Mouse (Mus musculus) kidney, postnatal 10 days (tissue): ENCODE measurements at regions not wholly inside any gene's neighbourhood (a gene's known extent, or its start where the extent isn't known, plus 50 kb on each side); places are given as distances from the start of the nearest gene placed in this dataset.
A peak's percentile ranks its signal among the peaks of the same experiment; 100 is the strongest.

Experiments used
- DNase-seq: peaks from one replicate; pipeline ENCODE4 v3.0.0; 2021; ENCODE audit warnings: mixed read lengths

DNA sequence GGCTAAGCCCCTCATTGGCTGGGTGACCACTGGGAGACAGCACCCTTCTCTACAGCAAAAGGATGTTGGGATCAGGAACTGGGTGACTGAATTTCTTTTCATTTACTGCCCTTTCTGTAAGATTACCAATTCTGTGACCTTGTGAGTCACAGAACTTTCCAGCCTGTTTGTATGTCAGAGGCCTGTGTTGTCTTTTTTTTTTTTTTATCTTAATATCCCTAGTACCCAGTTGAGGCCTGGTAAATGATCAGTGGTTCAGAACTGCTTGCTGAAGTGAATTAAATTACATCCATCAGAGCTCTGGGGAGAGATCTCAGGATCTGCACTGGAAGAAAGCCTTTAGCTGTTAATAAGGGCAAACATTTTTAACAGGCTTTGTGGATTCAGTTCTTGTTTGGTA lies 114.8 kb upstream of the Zfp648 start:
- DNase-seq: no peak

DNA sequence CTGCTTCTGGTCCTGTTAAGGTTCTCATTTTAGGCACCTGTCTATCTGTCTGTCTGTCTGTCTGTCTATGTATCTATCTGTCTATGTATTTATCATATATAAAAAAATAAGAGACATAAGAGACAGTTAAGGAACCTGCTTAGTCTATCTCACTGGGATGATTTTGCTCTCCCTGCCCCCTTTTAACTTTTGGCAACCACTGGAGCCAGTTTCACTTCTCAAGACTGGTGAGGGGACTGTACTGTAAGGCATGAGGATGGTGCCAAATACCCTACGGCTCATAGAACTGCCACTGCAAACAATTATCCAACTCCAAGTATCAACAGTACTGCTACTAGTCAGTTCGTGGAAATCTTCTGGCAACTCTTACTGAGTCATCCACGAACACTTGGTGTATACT lies 111.2 kb upstream of the Zfp648 start:
- DNase-seq: no peak

DNA sequence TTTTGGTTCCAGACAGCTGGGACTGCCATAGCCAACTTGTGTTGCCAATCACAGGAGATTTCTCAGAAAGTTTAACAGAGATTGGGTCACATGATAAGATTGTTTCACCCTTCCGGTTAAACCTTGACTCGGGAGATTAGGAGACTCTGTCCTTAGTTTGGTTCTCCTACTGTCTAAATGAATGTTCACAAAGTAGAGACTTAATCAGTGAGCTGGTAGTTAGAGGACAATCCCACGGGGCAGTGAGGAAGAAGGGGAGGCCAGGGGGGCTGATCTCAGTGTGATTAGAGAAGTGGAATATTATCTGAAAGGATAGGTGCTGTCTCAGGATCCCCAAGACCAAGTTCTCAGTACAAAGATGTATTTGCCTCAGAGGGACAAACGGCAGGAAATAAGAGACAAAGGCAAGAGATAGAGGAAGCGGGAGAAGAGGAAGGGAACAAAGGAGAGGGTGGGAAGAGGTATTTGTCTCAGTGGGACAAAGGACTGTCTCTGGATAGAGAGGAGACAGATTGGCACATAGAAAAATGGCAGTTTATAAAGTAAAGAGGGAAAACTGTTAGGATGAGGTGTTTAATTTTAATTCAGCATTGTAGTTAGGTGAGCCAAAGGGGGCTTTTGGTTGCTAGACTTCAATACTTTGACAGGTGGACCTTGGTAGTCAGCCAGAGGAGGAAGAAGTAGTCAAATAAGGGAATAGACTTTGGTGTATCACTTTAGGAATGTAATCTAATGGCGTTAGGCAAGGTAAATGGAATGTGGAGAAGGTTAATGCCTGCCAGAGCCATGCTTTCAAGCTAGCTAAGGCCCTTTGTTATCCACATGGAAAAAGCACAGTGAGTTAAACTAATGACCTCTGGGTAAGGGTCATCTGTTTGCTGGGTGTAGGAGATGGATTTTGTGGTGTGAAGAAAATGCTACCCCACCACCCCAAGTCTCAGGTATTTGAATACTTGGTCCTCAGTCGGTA lies 110.2 kb upstream of the Zfp648 start:
- no peak for DNase-seq

DNA sequence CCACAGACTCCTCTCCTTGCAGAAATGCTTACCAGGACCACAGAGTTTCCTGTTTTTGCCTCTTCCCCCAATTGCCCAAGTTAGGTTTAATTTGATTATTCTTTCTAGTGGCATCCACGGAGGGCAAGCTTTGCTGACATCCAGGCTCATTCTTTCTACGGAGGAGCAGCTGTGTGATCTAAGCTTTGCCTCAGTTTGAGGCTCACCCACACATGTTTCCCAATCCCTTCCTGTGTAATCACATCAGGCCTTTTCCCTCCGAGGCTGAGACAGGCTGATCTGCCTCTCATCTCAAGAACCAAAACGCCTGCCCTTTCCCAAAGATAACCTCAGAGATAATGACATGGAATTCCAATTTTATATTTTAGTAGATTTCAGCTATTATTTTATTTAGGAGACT lies 107.4 kb upstream of the Zfp648 start:
- no peak for DNase-seq

DNA sequence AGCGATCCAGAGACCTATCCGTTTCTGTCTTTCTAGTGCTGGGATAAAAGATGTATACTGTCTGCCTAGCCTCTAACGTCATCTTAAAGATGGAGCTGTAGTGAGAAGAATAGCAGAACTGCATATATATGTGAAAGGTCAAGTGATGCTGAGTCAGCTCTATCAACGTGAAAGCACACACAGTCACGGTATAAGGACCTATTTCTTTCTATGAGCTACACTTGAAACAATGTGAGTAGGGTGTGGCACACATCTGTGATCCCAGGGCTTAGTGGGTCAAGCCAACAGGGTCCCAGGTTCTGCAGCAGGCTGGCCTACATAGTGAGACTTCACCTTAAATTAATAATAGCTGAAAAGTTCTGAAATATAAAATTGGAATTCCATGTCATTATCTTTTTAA lies 106.6 kb upstream of the Zfp648 start:
- no peak for DNase-seq

DNA sequence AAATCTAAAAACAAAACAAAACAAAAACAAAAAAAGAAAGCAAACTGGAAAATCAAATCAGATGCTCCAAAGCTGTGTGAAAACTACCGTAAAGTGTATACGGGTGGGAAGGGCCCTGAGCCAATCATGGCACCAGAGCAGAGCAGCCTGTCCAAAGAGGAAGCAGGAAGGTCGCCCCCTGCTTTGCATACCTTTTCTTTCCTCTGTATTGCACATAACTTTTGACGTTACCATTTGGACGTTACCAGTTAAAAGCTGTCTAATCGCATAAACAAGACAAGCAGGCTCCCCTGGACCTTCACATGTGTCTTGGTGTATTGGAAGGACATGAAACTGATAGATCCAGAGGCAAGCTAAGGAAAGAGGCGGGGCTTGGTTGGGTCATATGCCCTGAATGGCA lies 104.9 kb upstream of the Zfp648 start:
- DNase-seq: no peak

DNA sequence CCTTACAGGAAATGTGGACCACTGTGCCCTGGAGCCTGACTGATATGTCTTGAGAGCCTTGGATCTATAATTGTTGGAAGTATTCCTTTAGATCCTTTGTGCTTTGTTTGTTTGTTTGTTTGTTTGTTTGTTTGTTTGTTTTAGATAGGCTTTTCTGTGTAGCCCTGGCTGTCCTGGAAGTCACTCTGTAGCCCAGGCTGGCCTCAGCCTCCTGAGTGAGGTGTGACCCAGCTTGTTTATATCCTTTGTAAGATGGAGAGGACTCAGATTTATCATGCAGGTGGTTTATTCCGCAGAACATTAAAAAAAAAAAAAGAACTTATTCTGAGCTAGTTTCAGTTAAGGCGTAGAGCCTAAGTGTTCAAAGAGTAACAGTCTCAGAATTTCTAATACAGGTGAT lies 104.1 kb upstream of the Zfp648 start:
- no peak for DNase-seq

DNA sequence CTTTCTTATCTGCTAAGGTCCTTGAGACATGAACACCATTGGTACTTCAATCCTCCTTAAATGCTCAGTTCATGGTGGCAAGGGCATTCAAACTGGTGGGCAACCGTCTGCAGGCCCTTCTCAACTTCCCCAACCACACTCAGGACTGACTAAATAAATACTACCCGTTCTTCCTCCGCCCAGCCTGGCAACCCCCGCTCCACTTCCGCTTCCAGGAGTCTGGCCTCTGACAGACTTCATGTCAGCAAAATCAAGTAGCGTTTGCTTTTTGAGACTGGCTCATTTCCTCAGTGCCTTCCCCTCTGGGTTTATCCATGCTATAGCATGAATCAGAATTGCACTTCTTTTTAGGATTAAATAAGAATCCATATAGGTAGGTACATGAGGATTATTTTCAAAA lies 103.3 kb upstream of the Zfp648 start:
- peak; percentile 38 for DNase-seq

DNA sequence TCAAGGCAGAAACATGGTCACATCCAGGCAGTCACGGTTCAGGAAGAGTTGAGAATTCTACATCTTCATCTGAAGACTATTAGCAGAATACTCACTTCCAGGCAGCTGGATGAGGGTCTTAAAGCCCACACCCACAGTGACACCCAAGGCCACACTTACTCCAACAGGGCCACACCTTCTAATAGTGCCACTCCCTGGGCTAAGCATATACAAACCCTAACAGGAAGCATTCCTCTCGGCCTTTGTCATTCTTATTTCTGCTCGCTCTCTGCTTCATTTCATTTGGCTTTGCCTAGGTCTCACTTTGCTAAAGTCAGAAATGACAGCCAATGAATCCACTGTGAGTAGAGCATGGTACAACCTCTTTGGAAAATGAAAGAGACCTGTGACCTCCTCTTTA lies 100.4 kb upstream of the Zfp648 start:
- DNase-seq: no peak

DNA sequence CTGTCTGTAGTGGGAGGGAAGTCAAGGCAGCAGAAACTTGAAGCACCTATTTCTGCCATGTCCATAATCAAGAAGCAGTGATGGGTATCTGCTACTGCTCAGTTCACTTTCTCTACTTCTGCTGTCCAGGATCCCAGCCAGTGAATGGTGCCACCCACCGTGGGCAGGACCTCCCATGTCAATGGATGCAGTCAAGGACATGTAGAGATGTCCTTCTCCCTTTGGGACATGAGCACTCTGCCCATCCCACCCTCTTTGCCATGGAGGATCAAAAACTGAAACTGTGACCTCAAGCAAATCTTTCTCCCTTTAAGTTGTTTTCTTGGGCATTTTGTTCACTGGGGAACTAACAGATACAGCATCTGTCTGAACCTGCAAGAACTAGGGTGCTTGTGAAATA lies 99.6 kb upstream of the Zfp648 start:
- DNase-seq: no peak

DNA sequence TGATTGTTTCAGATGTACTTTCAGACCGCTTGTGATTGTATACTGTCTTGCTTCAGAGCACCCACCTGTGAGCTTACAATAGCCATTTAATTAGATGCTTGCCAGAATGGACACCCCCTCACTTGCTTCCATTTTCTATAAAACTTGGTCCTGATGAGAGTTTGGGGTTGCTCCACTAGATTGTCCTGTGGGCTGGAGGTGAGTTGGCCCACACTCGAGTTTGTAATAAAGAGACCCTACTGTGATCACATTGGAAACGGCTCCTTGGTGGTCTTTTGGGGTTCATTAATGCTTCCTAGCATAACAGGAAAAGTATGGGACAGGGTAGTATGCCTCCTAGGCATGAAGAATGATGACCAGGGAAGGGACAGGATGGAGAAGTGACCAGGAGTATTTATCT lies 98.8 kb upstream of the Zfp648 start:
- no peak for DNase-seq

DNA sequence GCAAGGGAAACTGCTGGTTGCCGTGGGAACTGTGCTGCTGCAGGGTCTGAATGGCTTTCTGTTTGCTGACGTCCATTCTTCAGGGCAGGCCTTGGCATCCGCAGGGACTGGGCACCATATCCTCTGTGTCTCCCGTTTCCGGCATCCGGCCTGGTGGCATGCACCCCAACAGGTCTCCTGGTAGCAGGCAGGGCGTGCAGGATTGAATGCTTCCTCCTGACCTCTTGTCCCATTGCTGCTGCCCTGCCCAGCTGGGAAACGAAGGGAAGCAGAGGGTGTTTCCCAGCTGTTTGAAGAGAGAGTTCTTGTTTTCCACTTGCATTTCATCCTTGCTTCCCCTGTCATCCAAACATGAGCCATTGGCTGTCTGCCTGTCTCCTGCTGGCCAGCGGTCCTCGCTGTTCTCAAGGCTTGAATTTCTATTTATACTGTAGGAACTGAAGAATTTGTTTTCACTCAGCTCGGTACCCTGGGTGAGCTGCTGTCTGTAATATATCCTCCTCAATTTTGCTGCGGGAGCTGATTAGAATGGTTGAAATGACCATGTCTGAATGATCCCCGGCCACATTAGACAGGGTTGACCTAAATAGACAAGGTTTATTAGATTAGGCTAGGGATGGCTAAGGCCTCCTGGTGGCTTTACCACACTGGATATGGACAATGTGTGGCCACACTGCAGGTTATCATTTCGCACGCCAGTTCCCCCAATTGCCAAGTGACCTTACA lies 98.0 kb upstream of the Zfp648 start:
- DNase-seq: peak; percentile 81

DNA sequence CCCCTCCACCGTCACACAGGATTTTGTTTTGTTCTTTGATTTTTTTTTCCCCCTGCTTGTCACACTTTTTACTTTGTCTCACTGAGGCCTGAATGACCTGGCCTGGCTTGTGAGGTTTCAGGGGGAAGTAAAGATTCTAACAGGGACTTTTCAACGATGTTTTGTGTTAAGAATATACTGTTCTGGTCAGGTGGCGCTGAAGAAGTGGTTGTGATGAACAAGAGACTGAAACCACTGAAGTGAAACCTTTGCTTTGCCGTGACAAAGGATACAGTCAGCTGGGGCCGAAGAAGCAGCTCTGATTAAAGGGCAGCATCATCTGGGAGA lies 97.4 kb upstream of the Zfp648 start:
- no peak for DNase-seq

DNA sequence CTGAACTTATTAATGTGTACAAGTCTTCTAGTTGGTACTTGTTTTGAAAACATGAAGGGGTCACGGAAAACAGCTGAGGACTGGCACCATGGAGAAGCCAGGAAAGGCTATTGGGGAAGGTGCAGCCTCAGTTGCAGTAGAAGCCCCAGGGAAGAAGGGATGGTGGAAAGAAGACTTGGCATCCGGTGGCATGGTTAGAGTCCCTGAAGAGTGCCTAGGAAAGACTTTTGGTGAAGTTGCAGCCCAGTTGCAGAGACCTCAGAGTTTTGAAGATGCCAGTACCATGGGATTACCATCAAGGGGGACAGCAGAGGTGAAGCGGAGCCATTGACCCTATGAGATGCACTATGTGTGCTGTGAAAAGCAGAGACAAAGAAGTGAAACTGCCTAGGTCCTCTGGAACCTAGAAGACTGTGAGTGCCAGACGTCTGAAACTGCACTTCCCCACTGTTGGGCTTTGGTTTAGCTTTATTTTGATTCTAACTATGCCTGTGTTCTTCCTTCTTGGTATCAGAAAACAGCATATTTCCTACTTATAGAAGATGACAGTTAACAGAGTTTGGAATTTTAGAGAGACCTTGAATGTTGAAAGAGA lies 96.9 kb upstream of the Zfp648 start:
- no peak for DNase-seq

DNA sequence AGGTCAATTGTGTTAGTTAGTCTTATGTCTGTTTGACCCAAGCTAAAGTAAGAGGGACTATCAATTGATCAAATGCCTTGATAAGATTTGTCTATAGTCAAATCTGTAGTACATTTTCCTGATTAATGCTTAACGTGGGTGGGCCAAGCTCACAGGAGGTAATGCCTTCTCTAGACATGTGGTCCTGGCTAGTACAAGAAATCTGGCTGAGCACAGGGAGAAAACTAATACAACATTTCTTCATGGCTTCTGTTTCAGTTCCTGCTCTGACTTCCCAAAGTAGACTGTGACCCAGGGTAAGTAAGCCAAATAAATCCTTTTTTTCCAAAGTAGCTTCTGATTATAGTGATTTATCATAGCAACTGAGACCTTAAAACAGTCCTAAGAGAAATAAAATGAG lies 96.2 kb upstream of the Zfp648 start:
- DNase-seq: no peak

DNA sequence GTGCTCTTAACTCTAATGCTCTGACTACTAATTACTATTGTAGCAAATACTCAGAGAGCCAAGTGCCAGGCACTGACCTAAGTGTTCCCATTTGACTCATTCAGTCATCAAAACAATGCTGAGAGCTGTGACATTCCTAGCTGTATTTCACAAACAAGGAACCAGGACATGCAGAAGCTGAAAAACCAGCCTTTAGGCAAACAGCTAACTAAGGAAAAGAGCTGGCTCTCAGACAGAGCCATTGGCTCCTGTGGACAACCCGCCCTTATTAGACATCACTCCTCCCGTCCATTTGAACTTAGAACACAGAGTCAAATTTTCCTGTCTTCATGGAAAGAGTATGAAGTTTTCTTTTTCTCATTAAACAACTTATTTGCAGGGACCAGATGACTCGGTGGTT lies 88.5 kb upstream of the Zfp648 start:
- no peak for DNase-seq

DNA sequence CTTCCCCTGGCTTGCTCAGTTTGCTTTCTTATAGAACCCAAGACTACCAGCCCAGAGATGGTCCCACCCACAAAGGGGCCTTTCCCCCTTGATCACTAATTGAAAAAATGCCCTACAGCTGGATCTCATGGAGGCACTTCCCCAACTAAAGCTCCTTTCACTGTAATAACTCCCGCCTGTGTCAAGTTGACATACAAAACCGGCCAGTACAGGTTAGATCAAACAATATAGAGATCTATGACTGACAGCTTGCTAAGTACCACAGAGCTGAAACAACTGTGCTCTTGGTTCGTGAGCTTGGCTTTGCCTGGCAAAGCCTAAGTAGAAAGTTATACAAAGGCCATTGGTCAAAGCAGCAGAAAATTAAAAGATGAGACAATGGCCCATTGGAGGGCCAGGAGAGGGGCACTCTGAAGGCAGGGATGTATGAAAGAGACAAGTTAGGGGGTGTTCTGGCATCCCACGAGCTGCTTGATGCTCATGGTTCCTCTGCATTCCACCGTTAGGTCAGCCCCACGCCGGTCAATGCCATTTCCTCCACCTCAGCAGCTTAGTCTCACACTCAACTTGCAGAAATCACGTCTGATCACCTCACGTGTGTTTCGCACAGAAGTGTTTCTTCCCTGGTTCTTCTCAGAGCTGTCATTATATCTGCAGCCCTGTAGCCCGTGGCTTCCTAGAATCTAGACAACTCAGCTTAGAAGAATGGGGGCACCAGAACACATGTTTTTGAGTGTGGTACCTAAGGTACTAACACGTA lies 87.5 kb upstream of the Zfp648 start:
- no peak for DNase-seq

DNA sequence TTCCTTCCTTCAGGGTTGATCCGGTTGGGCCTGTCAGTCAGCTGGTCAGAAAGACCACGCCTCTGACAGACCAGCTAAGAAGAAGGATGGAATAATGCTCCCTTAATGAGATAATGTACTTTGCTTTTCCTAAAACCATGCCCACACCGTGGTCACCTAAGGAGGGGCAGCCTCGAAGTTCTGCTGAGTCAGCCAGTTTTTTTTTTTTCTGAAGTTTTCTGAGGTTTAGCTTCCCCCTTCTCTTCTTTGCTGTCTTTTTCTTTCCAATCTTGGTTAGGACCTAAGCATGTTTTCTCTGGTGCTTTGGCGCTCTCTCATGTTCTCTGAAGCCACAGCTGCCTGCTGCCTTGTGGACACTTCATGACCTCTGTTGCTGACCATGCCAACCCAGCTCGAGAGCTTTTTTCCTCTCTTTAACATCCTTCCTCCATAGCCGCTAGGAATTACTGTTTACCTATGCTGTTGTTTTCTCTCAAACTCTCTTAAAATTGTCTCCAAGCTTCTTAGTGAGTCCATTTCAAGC lies 84.7 kb upstream of the Zfp648 start:
- no peak for DNase-seq

DNA sequence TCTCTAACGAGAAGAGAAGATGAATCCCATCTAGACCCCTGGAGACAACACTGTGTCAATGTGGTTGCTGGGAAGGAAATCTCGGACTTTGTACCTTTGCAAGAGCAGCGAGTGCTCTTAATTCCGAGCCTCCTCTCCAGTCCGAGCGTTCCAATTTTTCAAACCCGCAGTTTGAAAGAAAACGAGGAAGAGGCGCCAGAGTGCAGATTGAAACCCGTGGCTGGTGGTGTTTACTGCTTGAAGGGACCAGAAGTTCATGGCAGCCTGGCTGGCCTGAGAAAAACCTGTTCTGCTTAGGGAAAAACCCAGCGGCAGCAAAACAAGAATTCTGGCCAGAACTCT lies 83.7 kb upstream of the Zfp648 start:
- peak; percentile 50 for DNase-seq

DNA sequence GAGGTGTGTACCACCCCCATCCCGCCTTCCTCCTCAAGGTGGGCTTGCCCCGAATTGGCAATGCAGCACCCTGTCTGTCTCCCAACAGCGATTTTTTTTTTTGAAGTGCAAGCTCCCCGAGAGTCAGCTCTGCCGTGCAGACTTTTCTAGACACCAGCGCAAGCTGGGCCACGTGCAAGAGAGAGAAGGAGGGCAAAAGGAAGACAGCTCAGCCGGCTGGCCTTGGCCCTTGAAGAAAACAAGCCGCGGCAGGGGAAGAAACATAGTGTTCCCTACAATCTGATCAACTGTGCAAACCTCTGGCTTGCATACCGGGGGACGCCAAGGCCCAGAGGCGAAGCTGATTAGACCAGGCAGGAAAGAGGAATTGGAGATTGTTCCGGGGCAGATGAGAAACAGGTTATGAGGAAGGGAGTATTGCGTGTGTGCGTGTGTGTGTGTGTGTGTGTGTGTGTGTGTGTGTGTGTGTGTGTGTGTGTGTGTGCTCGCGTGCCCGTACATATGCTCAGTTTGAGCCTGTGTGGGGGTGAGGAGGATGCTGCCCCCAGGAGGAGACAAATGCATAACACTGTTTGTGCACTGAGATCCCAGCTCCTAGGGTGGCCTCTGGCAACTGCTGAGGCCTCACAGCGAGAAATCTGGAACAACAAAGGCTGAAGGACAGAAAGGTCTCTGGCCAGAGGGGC lies 83.2 kb upstream of the Zfp648 start:
- peak; percentile 61 for DNase-seq

DNA sequence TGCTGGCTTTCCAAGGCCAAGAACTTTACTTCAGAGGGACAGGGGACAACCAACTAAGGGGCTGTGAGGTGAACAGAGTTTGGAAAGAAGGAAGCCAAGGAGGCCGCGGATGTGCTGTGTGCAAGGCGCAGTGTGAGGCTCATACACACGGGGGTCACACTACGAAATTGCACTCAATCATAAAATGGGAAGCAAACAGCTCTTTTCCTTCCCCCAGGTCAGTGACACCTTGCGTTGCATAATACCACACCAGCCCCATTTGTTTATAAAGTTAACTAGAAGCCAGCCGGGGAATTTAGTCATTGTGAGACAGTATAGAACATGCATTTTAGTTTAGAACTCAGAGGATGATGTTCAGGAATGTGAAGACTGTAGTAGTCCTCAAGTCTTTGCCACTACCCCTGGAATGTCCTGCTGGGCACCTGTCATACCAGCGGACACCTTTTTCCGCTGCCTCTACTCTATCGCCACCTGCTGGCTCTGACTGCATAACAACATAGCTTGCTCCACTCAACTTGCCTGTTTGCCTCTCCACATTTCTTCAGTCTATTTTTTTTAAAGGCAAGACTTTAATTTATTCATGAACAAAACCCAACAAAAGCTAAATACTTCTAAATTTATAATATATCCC lies 82.5 kb upstream of the Zfp648 start:
- peak; percentile 88 for DNase-seq

DNA sequence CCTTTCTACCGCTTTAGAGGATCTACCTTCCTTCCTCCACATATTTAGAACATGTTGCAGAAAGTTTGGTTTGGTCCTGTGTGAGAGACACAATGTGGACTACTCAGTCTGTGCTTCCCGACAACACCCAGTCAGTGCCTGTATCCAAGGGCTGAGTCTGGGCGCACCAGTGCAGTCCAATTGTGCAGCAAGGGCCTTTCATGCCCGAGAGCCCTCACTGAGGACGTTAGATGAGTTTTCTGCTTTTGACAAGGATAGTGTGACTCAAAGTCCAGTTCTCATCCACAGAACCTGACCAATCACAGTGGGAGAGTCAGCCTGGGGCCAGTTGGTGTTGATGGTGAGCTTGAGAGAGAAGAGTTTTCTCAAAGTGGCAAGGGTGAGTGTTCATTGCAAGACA lies 81.4 kb upstream of the Zfp648 start:
- peak; percentile 27 for DNase-seq
